Mouse (Mus musculus) heart, postnatal 0 days (tissue): ENCODE measurements around the gene Usp39.

ENCODE experiments used
- CTCF ChIP-seq: IDR thresholded peaks from 2 replicates; pipeline ENCODE4 v1.5.1; 2016; ENCODE audit warnings: antibody characterized with exemption, control low read depth, low read depth
- EP300 ChIP-seq: IDR thresholded peaks from 2 replicates; pipeline ENCODE4 v1.6.1; 2016; ENCODE audit warnings: antibody characterized with exemption, low read depth

GRCm38 (mm10) chr6:72297825-72298224 is 47.2 kb downstream of the Usp39 start:
- TF ChIP-seq CTCF (no peak), EP300 (no peak)
